Mouse (Mus musculus) cerebellum, adult 2 months (tissue): ENCODE data around the gene Smg6.

Source experiments
- CTCF ChIP-seq: fragments of 200-500 bp; IDR thresholded peaks from 2 replicates; pipeline ENCODE4 v1.5.1; 2011; ENCODE audit warnings: low read depth, mild to moderate bottlenecking, control low read depth, low read length, moderate library complexity, borderline replicate concordance; ENCODE audit not compliant: insufficient read depth
- POLR2A ChIP-seq: fragments of 200-500 bp; IDR thresholded peaks from 2 replicates; pipeline ENCODE4 v1.6.1; 2011; ENCODE audit warnings: low read length, control low read depth, borderline replicate concordance; ENCODE audit not compliant: insufficient read depth

- TF ChIP-seq CTCF: no peak
- TF ChIP-seq POLR2A: no peak
Measured at GRCm38 (mm10) chr11:75157037-75157436, 231.4 kb downstream of the Smg6 start.
